Mouse (Mus musculus): ENCODE measurements around the gene Gpr183.

The Gpr183 gene

GRCm38 (mm10) chr14:121957176-121957871 is 7.7 kb downstream of the Gpr183 start:
- no peak for DNase-seq (ENCODE audit: low spot score in 2 of 2)

- no peak for DNase-seq (ENCODE audit: low spot score in 2 of 2)
Observed at GRCm38 (mm10) chr14:121956291-121956690, 8.7 kb downstream of the Gpr183 start.

GRCm38 (mm10) chr14:121955176-121955795 is 9.7 kb downstream of the Gpr183 start:
- no peak for DNase-seq (ENCODE audit: low spot score in 2 of 2)

- no peak for DNase-seq (ENCODE audit: low spot score in 2 of 2)
Observed at GRCm38 (mm10) chr14:121954608-121955007, 10.4 kb downstream of the Gpr183 start.

GRCm38 (mm10) chr14:121954129-121954528 is 10.9 kb downstream of the Gpr183 start:
- DNase-seq (ENCODE audit: low spot score in 2 of 2): no peak

GRCm38 (mm10) chr14:121952046-121952400 is 13.0 kb downstream of the Gpr183 start:
- DNase-seq (ENCODE audit: low spot score in 2 of 2): no peak

GRCm38 (mm10) chr14:121951399-121952045 is 13.5 kb downstream of the Gpr183 start:
- no peak for DNase-seq (ENCODE audit: low spot score in 2 of 2)

- DNase-seq (ENCODE audit: low spot score in 2 of 2): no peak
Observed at GRCm38 (mm10) chr14:121949897-121950296, 15.1 kb downstream of the Gpr183 start.

GRCm38 (mm10) chr14:121949436-121949835 is 15.6 kb downstream of the Gpr183 start:
- no peak for DNase-seq (ENCODE audit: low spot score in 2 of 2)

GRCm38 (mm10) chr14:121947966-121948365 is 17.0 kb downstream of the Gpr183 start:
- no peak for DNase-seq (ENCODE audit: low spot score in 2 of 2)

GRCm38 (mm10) chr14:121947201-121947760 is 17.7 kb downstream of the Gpr183 start:
- no peak for DNase-seq (ENCODE audit: low spot score in 2 of 2)

- no peak for DNase-seq (ENCODE audit: low spot score in 2 of 2)
Observed at GRCm38 (mm10) chr14:121946728-121947127, 18.3 kb downstream of the Gpr183 start.

GRCm38 (mm10) chr14:121946131-121946530 is 18.9 kb downstream of the Gpr183 start:
- no peak for DNase-seq (ENCODE audit: low spot score in 2 of 2)

- no peak for DNase-seq (ENCODE audit: low spot score in 2 of 2)
Observed at GRCm38 (mm10) chr14:121939582-121939981, 25.4 kb downstream of the Gpr183 start.

GRCm38 (mm10) chr14:121938256-121939191 is 26.5 kb downstream of the Gpr183 start:
- no peak for DNase-seq (ENCODE audit: low spot score in 2 of 2)

- no peak for DNase-seq (ENCODE audit: low spot score in 2 of 2)
Observed at GRCm38 (mm10) chr14:121937601-121938255, 27.3 kb downstream of the Gpr183 start.

- DNase-seq (ENCODE audit: low spot score in 2 of 2): no peak
Observed at GRCm38 (mm10) chr14:121936856-121937255, 28.1 kb downstream of the Gpr183 start.

GRCm38 (mm10) chr14:121936356-121936755 is 28.6 kb downstream of the Gpr183 start:
- no peak for DNase-seq (ENCODE audit: low spot score in 2 of 2)

- DNase-seq (ENCODE audit: low spot score in 2 of 2): no peak
Observed at GRCm38 (mm10) chr14:121934597-121934946, 30.4 kb downstream of the Gpr183 start.

GRCm38 (mm10) chr14:121933906-121934596 is 30.9 kb downstream of the Gpr183 start:
- DNase-seq (ENCODE audit: low spot score in 2 of 2): no peak

- DNase-seq (ENCODE audit: low spot score in 2 of 2): no peak
Observed at GRCm38 (mm10) chr14:121932180-121932579, 32.8 kb downstream of the Gpr183 start.

Data from thymus, postnatal 10 days (tissue).